25 mouse cellular contexts compared by ENCODE assay signal in genomic region chr15:99356462-99356861, GRCm38 (mm10). TPM values are rescaled to one million over a fixed set of nuclear protein-coding genes. Genes with fewer than 3 reads are reported as not detected.
DNase-seq lines count a peak whose midpoint lies in the region.
"Had no signal": no experiment of that assay in that cellular context is flagged by ENCODE, and none has a peak within 500 bp of the region (broad histone marks: within the 10 kb centered on the region; RNA-seq: fewer than 3 reads in every experiment).

No protein-coding gene starts in this region.

- intact Hi-C loops in heart, postnatal 25 days (cut with DNase I) = no loop called here

- no peaks in the 10 kb centered on the region for H3K36me3 ChIP-seq in heart, embryonic 10.5 days
- peaks cover 14% of the 10 kb centered on the region for H3K36me3 ChIP-seq in limb, embryonic 10.5 days
- H3K36me3 ChIP-seq: hindbrain, embryonic 10.5 days; hindbrain, embryonic 15.5 days; limb, embryonic 13.5 days; liver, embryonic 12.5 days; midbrain, embryonic 12.5 days; neural tube, embryonic 12.5 days had no signal

- no peaks in the 10 kb centered on the region for H3K9me3 ChIP-seq in heart, embryonic 10.5 days
- H3K9me3 ChIP-seq in limb, embryonic 10.5 days (replicated peaks) = no peaks in the 10 kb centered on the region
- H3K9me3 ChIP-seq: hindbrain, embryonic 10.5 days; hindbrain, embryonic 15.5 days; limb, embryonic 13.5 days; liver, embryonic 12.5 days; megakaryocyte, embryonic 14.5 days; midbrain, embryonic 12.5 days; neural tube, embryonic 12.5 days had no signal

- DNase-seq in heart, embryonic 10.5 days (ENCODE audit: low spot score) = no peak
- DNase-seq in heart, postnatal 25 days (ENCODE audit: low spot score) = no peak
- DNase-seq in urinary bladder, postnatal 14 days (ENCODE audit: low spot score) = peak; percentile 42
- DNase-seq in urinary bladder, postnatal 36 days (ENCODE audit: low spot score in 2 of 2) = no peak
- DNase-seq in limb, embryonic 10.5 days (ENCODE audit: low spot score) = no peak
- no peak for DNase-seq in frontal cortex, postnatal 14 days (ENCODE audit: low spot score in 2 of 2)
- DNase-seq: adrenal gland, adult 2 months; adrenal gland, postnatal 36 days; cerebellum, adult 2 months; cerebellum, postnatal 14 days; kidney, adult 11 months; kidney, postnatal 14 days; layer of hippocampus, adult 9-11 months; liver, postnatal 0 days; lung, postnatal 4 days; thymus, adult 2 months had no signal

- H3K27me3 ChIP-seq in heart, embryonic 10.5 days (ENCODE audit: insufficient read depth, poor library complexity, severe bottlenecking) = no peaks in the 10 kb centered on the region
- no peaks in the 10 kb centered on the region for H3K27me3 ChIP-seq in limb, embryonic 10.5 days (ENCODE audit: low read depth, poor library complexity, severe bottlenecking)
- H3K27me3 ChIP-seq: CH12.LX; hindbrain, embryonic 15.5 days; limb, embryonic 13.5 days; liver, embryonic 12.5 days; midbrain, embryonic 12.5 days; neural tube, embryonic 12.5 days had no signal

- H3K27ac ChIP-seq in heart, embryonic 10.5 days = peak overlapping the region; percentile 78
- 0 out of 2 replicates have a peak overlapping the region, but pooled peaks have one; percentile 3 for H3K27ac ChIP-seq in limb, embryonic 10.5 days
- H3K27ac ChIP-seq: hindbrain, embryonic 10.5 days; hindbrain, embryonic 15.5 days; limb, embryonic 13.5 days; liver, embryonic 12.5 days; midbrain, embryonic 12.5 days; neural tube, embryonic 12.5 days had no signal

- WGBS in heart, embryonic 10.5 days = 43% methylated on average over 6 of the region's 6 CpGs
- whole genome bisulfite sequencing in limb, embryonic 10.5 days = 67% methylated on average over 6 of the region's 6 CpGs

- no peak overlapping the region for H3K4me3 ChIP-seq in heart, embryonic 10.5 days
- H3K4me3 ChIP-seq in limb, embryonic 10.5 days = no peak overlapping the region
- H3K4me3 ChIP-seq: hindbrain, embryonic 10.5 days; hindbrain, embryonic 15.5 days; limb, embryonic 13.5 days; liver, embryonic 12.5 days; megakaryocyte, embryonic 14.5 days; midbrain, embryonic 12.5 days; myocyte; neural tube, embryonic 12.5 days had no signal

- peaks cover 61% of the 10 kb centered on the region for H3K4me1 ChIP-seq in heart, embryonic 10.5 days
- H3K4me1 ChIP-seq in limb, embryonic 10.5 days = peaks cover 33% of the 10 kb centered on the region
- H3K4me1 ChIP-seq: hindbrain, embryonic 15.5 days; liver, embryonic 12.5 days; midbrain, embryonic 12.5 days; neural tube, embryonic 12.5 days had no signal

RNA-seq across cellular contexts. Expression of gene Fmnl3, which starts 13.8 kb away (rescaled TPM):
- 14.3 and 17.5 TPM in 2 replicates for polyA plus RNA-seq in heart, embryonic 10.5 days (2016; fragmentation: Nextera tagmentation; extraction: Ambion mirVana)
- total RNA-seq in heart, postnatal 25 days (2021) = 10 to 100 TPM; 20.1 to 21.1 TPM
- 30.4 and 42.2 TPM in 2 replicates for polyA plus RNA-seq in limb, embryonic 10.5 days (2016; fragmentation: Nextera tagmentation; extraction: Ambion mirVana)

RNA-seq across cellular contexts. Expression of gene Tmbim6, which starts 36.2 kb away (rescaled TPM):
- polyA plus RNA-seq in heart, embryonic 10.5 days (2016; fragmentation: Nextera tagmentation; extraction: Ambion mirVana) = 295 and 308 TPM in 2 replicates
- total RNA-seq in heart, postnatal 25 days (2021) = 100 to 1,000 TPM; 207 to 215 TPM
- polyA plus RNA-seq in limb, embryonic 10.5 days (2016; fragmentation: Nextera tagmentation; extraction: Ambion mirVana) = 272 and 296 TPM in 2 replicates
